Mouse (Mus musculus) heart, adult 2 months (tissue): ENCODE data around the gene Tmem171. TPM values are rescaled to one million over a fixed set of nuclear protein-coding genes. Genes with fewer than 3 reads are reported as not detected.

Experiments used
- DNase-seq, 2 experiments: peaks; one replicate each; pipeline ENCODE4 v3.0.0; 2021
- H3K27ac ChIP-seq: fragments of 200-600 bp; 2 replicates; pipeline ENCODE4 v1.8.1; 2022
- H3K27me3 ChIP-seq: fragments of 200-500 bp; 2 replicates; pipeline ENCODE4 v1.6.1; 2012; ENCODE audit warnings: mild to moderate bottlenecking, low read length, inconsistent platforms, mixed read lengths; ENCODE audit not compliant: control insufficient read depth, insufficient read depth
- H3K36me3 ChIP-seq: fragments of 200-500 bp; 2 replicates; pipeline ENCODE4 v1.6.1; 2012; ENCODE audit warnings: low read length, inconsistent platforms; ENCODE audit not compliant: control insufficient read depth, insufficient read depth
- H3K4me1 ChIP-seq: fragments of 200-500 bp; 2 replicates; pipeline ENCODE4 v1.6.1; 2011; ENCODE audit warnings: low read length; ENCODE audit not compliant: control insufficient read depth, insufficient read depth
- H3K4me3 ChIP-seq: fragments of 200-600 bp; 2 replicates; pipeline ENCODE4 v1.8.1; 2022
- H3K79me2 ChIP-seq: fragments of 200-500 bp; replicated peaks from 2 replicates; pipeline ENCODE4 v1.6.1; 2012; ENCODE audit warnings: mild to moderate bottlenecking, inconsistent platforms, low read length, moderate library complexity, mixed read lengths; ENCODE audit not compliant: control insufficient read depth, insufficient read depth
- H3K9ac ChIP-seq: fragments of 200-500 bp; 2 replicates; pipeline ENCODE4 v1.6.1; 2012; ENCODE audit warnings: low read depth, mild to moderate bottlenecking, control low read depth, inconsistent platforms, low read length, mixed read lengths
- CTCF ChIP-seq: fragments of 200-600 bp; IDR thresholded peaks from 2 replicates; pipeline ENCODE4 v1.8.1; 2022; ENCODE audit warnings: antibody characterized with exemption, mild to moderate bottlenecking, moderate library complexity
- EP300 ChIP-seq: fragments of 200-500 bp; IDR thresholded peaks from 2 replicates; pipeline ENCODE4 v1.6.1; 2011; ENCODE audit warnings: low read depth, low read length, control low read depth; ENCODE audit not compliant: insufficient read depth
- POLR2A ChIP-seq: fragments of 200-500 bp; IDR thresholded peaks from 2 replicates; pipeline ENCODE4 v1.6.1; 2011; ENCODE audit warnings: mild to moderate bottlenecking, low read depth, low read length, control low read depth; ENCODE audit not compliant: insufficient read depth
- WGBS: fragments of 180-500 bp; shearing (Covaris S2); methylation state at CpG from one replicate; pipeline ENCODE4 v1.1.7; 2018; 5-methylcytosine and 5-hydroxymethylcytosine counted together
- intact Hi-C: fragments of 180-260 bp; cut with DNase I; formaldehyde crosslinking; loops from one replicate; pipeline ENCODE4 v1.15.1; 2025
- polyA plus RNA-seq: library from polyadenylated mRNA; depleted of rRNA; stranded (reverse); fragments of >200 nt; gene quantifications from 2 replicates; pipeline ENCODE4 v1.2.3, GENCODE M21; 2012
- total RNA-seq, 2 experiments: library from RNA; stranded (reverse); gene quantifications; 2 replicates each; pipeline ENCODE4 v1.2.3; 2021

Tmem171 gene
- total and polyA plus RNA-seq, 3 experiments: 4.6 to 9.1 (median 8.1) TPM

DNA sequence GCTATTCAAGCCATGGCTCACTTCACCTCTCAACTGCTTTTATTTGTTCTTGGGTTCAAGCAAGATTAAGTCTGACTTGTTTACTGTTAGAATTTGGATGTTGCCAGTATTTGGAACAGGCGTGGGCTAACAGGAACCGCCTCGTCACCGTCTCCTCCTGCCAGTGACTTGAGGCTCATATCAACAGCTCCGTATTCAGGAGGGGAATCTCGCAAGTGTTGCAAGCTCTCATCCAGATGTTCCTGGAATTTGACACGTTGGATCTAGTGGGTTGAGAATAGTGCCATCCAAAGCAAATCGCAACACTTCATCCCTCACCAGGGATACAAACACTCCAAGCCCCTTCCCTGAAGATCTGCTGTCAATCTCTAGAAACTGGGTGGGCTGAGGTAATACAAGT is 15.6 kb upstream of the Tmem171 start:
- Histone ChIP-seq H3K27ac (no peak overlapping the region), H3K9ac (no peak overlapping the region), H3K79me2 (no peaks in the 10 kb centered on the region), H3K4me1 (no peaks in the 10 kb centered on the region), H3K4me3 (no peak overlapping the region), H3K27me3 (no peaks in the 10 kb centered on the region), H3K36me3 (no peaks in the 10 kb centered on the region)
- WGBS: 65% methylated on average over 8 of the region's 8 CpGs
- DNase-seq: no peak
- TF ChIP-seq CTCF (no peak), EP300 (no peak), POLR2A (no peak)
- intact Hi-C loops: no loop called here

DNA sequence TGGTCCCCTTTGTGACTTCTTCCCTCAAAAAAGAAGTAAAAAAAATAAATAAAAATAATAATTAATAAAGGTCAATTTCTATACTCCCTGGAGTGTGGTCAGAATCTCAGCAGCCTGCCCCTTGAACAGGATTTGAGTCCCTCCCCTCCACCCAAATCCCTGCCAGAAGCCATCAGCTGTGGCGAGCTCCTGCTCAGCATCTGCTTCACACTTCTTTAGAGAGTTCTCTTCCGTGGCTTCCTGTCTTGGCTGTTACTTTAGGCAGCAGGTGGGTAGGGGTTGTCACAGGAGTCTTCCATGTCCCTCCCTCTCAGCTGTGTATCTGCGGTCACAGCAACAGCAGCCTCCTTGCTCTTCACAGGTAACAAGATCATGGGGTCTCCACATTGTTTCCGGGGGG is 10.9 kb upstream of the Tmem171 start:
- TF ChIP-seq CTCF: no peak
- no peak for TF ChIP-seq POLR2A
- no peak for TF ChIP-seq EP300
- Histone ChIP-seq H3K27ac (no peak overlapping the region), H3K4me3 (no peak overlapping the region), H3K79me2 (no peaks in the 10 kb centered on the region), H3K27me3 (no peaks in the 10 kb centered on the region), H3K9ac (no peak overlapping the region), H3K4me1 (no peaks in the 10 kb centered on the region), H3K36me3 (no peaks in the 10 kb centered on the region)
- WGBS: 75% methylated on average over 4 of the region's 4 CpGs
- no peak for DNase-seq
- intact Hi-C loops: no loop called here

DNA sequence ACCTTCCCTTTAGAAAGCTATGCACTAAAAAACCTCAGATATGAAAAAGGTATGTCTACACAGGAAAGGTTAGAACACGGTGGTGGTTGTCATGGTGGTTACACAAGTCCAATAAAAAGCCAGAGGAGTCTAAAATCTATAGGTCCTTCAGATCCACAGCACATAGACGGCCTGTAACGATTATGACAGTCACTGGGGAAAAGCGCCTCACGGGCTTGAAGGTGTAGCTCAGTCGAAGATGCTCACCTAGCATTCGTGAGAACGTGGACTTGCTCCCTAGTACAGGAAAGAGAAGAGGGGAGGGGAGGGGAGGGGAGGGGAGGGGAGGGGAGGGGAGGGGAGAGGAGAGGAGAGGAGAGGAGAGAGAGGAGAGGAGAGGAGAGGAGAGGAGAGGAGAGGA is 9.2 kb upstream of the Tmem171 start:
- Histone ChIP-seq H3K79me2 (no peaks in the 10 kb centered on the region), H3K27me3 (no peaks in the 10 kb centered on the region), H3K36me3 (no peaks in the 10 kb centered on the region), H3K4me3 (no peak overlapping the region), H3K9ac (no peak overlapping the region), H3K27ac (no peak overlapping the region), H3K4me1 (no peaks in the 10 kb centered on the region)
- 76% methylated on average over 8 of the region's 8 CpGs for WGBS
- DNase-seq: no peak
- intact Hi-C loops: no loop called here
- no peak for TF ChIP-seq POLR2A

DNA sequence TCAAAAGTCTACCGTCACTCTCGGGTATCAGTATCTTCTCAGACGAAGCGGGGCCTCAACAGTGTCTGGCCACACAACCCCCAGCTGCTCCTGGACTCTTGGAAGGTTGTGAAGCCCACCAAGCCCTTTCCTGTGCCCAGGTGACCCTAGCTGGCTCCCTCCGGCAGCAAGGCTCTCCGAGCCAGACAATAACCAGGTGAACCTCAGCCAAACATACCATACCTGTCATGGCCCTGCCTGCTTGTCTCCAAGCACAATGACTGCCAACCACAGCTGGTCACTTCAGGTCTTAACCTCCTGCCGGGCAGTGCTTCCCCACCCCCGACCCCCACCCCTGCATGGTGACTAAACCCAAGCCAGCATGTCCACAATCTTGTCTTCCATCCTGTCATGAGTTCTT is 7.7 kb upstream of the Tmem171 start:
- Histone ChIP-seq H3K36me3 (no peaks in the 10 kb centered on the region), H3K4me1 (no peaks in the 10 kb centered on the region), H3K27me3 (no peaks in the 10 kb centered on the region), H3K4me3 (no peak overlapping the region), H3K9ac (no peak overlapping the region), H3K27ac (no peak overlapping the region), H3K79me2 (no peaks in the 10 kb centered on the region)
- intact Hi-C loops: no loop called here
- WGBS: 88% methylated on average over 8 of the region's 8 CpGs
- DNase-seq: peak in 1 of 2 experiments; percentile 7
- TF ChIP-seq EP300 (no peak), POLR2A (no peak), CTCF (no peak)

DNA sequence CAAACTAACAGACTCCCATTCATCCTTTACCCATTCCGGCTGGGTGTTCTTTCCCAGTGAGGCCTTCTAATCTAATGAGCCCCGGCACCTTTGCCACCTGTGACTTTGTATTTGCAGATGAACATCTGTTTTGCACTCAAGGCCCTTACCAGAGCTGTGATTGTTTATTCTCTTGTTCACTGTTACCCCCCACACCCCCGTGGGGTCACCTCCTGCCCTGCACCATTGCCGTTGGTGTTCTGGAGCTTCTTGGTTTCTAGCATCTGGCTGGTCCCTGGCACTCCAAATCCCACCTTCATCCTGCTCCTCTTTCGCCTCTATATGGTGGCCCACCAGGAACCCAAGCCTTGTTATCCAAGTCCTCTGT is 6.7 kb upstream of the Tmem171 start:
- 94% methylated on average over 5 of the region's 5 CpGs for WGBS
- no peak for DNase-seq
- no peak overlapping the region for H3K9ac ChIP-seq

DNA sequence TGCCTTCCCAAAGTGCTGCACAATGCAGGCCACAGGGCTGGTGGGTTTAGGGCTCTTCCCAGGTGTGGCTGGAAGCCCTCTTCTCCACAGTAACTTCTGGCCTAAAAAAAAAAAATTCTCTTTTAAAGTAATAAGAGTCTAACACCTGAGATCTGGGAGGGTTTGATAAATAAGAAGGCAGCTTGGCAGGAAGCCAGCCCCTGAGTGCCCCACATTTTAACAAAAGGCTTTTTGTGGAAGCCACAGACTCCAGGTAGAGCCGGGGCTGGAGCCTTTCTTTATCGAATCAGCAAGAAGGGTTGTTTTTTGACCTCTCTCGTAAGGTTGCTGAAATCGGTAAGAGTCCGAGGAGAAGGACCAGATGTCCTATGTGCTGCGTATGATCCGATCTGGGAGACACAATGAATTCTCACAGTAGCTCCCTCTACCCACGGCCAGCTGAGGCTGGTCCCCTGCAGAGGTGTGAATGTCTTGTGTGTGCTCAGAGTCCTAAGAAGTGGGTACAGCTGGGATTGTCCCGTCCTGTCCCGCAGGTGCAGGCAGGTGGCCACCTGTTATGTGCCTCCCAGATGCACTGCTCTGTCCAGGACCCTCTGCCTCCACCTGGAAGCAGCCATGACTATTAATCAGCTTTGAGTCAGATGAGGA is 6.2 kb upstream of the Tmem171 start:
- Histone ChIP-seq H3K79me2 (no peaks in the 10 kb centered on the region), H3K27ac (no peak overlapping the region), H3K27me3 (no peaks in the 10 kb centered on the region), H3K4me1 (no peaks in the 10 kb centered on the region), H3K9ac (no peak overlapping the region), H3K4me3 (no peak overlapping the region), H3K36me3 (no peaks in the 10 kb centered on the region)
- intact Hi-C loops: no loop called here
- WGBS: 72% methylated on average over 10 of the region's 10 CpGs
- peak in 1 of 2 experiments; percentile 11 for DNase-seq
- no peak for TF ChIP-seq EP300
- TF ChIP-seq POLR2A: no peak
- TF ChIP-seq CTCF: no peak

More for the DNA sequence above, 6.7 kb upstream of the Tmem171 start:
- H3K4me3 ChIP-seq: no peak overlapping the region
- no peaks in the 10 kb centered on the region for H3K79me2 ChIP-seq
- H3K27ac ChIP-seq: no peak overlapping the region
- H3K36me3 ChIP-seq: no peaks in the 10 kb centered on the region
- no peaks in the 10 kb centered on the region for H3K4me1 ChIP-seq
- no peak for TF ChIP-seq CTCF
- TF ChIP-seq EP300: no peak
- TF ChIP-seq POLR2A: no peak
- intact Hi-C loops: no loop called here
- H3K27me3 ChIP-seq: no peaks in the 10 kb centered on the region
